Mouse (Mus musculus): ENCODE data around the gene Pdcd2. TPM values are rescaled to one million over a fixed set of nuclear protein-coding genes. Genes with fewer than 3 reads are reported as not detected.
"Not testable (repeated sequence)": the region's sequence is repeated elsewhere in the genome, so short reads cannot be mapped to it uniquely, and the experiment has no call there.

The Pdcd2 gene
- polyA plus RNA-seq (2015; fragmentation: Nextera tagmentation; extraction: Ambion mirVana): 31.9 and 35.4 TPM in 2 replicates

DNA sequence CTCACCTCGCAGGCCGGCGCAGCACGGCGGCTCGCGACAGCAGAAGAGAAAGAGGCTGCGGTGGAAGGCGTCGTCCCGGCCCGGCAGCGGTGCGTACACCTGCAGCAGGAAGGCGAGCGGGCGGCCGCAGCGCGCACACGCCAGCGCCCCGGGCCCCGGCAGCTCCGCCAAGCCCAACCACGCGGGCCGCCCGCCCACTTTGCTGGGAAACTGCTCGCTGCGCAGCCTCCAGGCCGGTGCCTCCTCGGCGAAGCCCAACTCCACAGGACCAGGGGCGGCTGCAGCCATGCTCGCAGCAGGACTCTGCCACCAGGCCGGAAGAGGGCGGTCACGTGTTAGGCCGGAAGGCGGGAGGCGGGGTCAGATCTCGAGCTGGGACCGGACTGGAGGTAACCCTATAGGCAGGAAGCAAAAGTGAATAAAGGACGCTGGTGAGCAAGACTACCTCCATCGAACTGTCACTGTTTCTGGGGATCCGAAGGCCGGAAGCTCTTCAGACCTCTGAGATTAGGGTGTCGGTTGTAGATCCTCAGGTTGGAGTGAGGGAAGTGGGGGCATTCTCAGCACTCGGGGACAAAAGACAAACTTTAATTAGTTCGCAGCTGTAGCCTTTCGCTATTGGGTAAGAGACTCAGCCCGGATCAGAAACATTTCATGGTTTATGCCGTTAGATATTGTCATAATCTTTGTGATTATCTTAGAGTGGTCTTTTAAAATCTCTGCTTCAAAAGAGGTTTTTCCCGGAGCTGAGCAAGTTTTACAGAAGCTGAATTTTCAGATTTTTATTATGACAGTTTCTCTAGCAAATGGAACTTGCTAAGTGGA, at the start of gene Pdcd2:
Gene Pdcd2 (minus strand): TSS at position 316 of the 825 bp plus-strand sequence.
- H3K36me3 ChIP-seq: peaks cover 29% of the 10 kb centered on the region
- peak within 1 kb of the TSS; percentile 89 for H3K4me3 ChIP-seq (replicated peaks)
- peak; percentile 95 for DNase-seq
- WGBS (ENCODE audit: insufficient replicate concordance): under 1% methylated on average over 55 of the region's 55 CpGs
- H3K27ac ChIP-seq: peak within 1 kb of the TSS; percentile 87
- no peaks in the 10 kb centered on the region for H3K9me3 ChIP-seq (replicated peaks)
- H3K4me2 ChIP-seq: peak within 1 kb of the TSS; percentile 94
- H3K27me3 ChIP-seq: no peaks in the 10 kb centered on the region
- H3K4me1 ChIP-seq (replicated peaks): peaks cover 29% of the 10 kb centered on the region
- H3K9ac ChIP-seq: peak within 1 kb of the TSS; percentile 90
- ATAC-seq (ENCODE audit: low read depth): peak; percentile 100

DNA sequence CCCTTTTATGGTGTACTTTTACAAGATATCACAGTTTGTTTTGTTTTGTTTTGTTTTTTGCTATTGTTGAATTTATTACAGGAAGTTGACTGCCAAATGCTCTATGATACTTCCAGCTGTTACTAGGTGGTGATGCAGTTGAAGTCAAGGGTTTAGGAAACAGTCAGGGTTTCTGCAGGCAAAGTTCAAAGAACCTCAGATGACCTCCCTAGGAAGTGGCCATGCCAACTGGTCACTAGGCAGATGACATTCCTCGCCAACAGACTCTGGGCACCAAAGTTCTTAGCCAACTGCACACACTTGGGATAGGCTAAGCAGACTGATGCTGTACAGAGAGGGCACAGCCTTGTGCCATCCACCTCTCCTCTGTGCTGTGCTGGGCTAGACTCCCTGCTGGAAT, 48.0 kb upstream of the Pdcd2 start:
- ATAC-seq (ENCODE audit: low read depth): no peak

DNA sequence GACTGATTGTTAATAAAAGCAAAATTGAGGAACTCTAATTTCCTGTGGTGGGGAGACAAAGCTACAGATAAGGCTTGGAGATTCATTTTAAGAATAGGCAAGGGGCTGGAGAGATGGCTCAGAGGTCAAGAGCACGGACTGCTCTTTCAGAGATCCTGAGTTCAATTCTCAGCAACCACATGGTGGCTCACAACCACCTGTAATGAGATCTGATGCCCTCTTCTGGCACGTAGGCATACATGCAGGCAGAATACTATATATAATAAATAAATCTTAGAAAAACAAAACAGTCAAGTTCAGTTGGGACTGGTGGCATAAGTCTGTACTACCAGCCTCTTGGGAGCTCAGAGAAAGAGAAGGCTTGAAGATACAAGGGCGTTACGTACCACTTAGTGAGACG, 39.8 kb upstream of the Pdcd2 start:
- Histone ChIP-seq H3K27ac (no peak overlapping the region), H3K4me3 (replicated peaks) (no peak overlapping the region), H3K9me3 (replicated peaks) (no peaks in the 10 kb centered on the region), H3K4me1 (replicated peaks) (peaks cover 11% of the 10 kb centered on the region), H3K36me3 (no peaks in the 10 kb centered on the region), H3K4me2 (no peak overlapping the region), H3K27me3 (peaks cover 6% of the 10 kb centered on the region; the same call in 1 of the 2 replicates), H3K9ac (no peak overlapping the region)
- DNase-seq: no peak
- no peak for ATAC-seq (ENCODE audit: low read depth)
- WGBS (ENCODE audit: insufficient replicate concordance): 58% methylated on average over 5 of the region's 5 CpGs

More for the DNA sequence above, 48.0 kb upstream of the Pdcd2 start:
- no peaks in the 10 kb centered on the region for H3K4me1 ChIP-seq (replicated peaks)
- H3K27me3 ChIP-seq: peaks cover 35% of the 10 kb centered on the region
- H3K4me2 ChIP-seq: no peak overlapping the region
- no peak overlapping the region for H3K27ac ChIP-seq
- no peaks in the 10 kb centered on the region for H3K36me3 ChIP-seq
- no peak overlapping the region for H3K4me3 ChIP-seq (replicated peaks)
- WGBS (ENCODE audit: insufficient replicate concordance): 39% methylated on average over 1 of the region's 1 CpGs
- no peaks in the 10 kb centered on the region for H3K9me3 ChIP-seq (replicated peaks)
- no peak overlapping the region for H3K9ac ChIP-seq
- no peak for DNase-seq

DNA sequence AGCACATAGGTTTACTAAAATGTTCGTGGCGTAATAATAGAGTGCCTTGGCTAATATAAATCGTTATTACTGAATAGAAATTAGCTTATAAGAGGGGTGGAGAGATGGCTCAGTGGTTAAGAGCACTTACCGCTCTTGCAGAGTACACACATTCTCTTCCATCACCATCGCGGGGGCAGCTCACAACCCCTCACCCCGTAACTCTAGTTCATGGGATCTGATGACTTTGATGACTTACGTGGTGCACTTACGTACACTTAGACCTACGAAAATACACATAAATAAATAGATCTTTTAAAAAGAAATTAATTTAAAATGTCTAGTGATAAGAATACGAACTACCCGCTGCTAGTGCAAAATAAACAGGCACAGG, 37.8 kb upstream of the Pdcd2 start:
- DNase-seq: no peak
- H3K9ac ChIP-seq: no peak overlapping the region

DNA sequence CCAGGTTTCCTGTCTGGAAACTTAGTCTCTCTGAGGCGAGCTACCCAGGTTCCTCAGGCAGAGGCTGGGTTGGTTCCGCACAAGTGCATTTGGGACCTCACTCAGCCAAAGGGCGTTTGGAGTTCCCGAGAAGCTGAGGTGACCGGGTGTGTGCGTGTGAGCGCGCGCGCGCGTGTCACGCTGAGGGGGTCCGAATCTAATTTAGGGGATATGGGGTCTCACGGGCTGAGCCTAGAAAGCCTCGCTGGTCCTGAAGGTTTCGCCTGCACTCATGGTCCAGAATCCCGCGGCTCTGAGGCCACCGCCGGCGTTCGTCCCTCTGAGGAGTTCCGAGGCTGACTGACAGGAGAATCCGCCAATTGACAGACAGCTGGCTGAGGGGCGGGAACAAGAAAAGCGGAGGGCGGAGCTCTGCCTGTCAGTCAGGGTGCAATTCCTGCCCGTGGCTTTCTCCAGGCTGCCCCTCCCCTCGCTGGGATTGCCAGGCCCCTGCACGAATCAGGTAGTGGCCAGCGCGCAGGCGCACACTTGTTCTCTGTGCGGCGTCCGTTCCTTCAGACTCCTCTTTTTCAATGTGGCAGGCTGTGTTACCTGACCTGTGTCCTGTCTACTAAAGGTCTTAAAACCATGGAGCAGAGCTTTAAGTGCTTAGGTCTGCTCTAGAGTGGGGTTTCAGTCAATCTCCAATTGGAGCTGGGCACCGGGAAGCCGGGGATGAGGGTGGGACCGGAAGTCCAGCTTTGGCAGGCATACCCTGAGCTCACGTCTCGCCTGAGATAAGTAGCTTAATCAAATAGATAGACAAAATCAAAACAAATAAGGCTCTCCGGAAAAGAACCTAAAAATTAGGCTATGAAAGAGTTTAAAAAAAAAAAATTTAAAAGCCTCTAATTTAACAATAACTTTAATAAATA, 37.2 kb upstream of the Pdcd2 start, which contains the start of gene Prdm9:
Gene Prdm9 (minus strand): TSS at position 341 of the 914 bp plus-strand sequence.
- ATAC-seq (ENCODE audit: low read depth): peak; percentile 99
- peak within 1 kb of the TSS; percentile 85 for H3K4me2 ChIP-seq
- under 1% methylated on average over 43 of the region's 43 CpGs for WGBS (ENCODE audit: insufficient replicate concordance)
- H3K36me3 ChIP-seq: no peaks in the 10 kb centered on the region
- H3K27me3 ChIP-seq: peaks cover 6% of the 10 kb centered on the region; the same call in 1 of the 2 replicates
- peak within 1 kb of the TSS; percentile 67 for H3K4me3 ChIP-seq (replicated peaks)
- peak within 1 kb of the TSS; percentile 75 for H3K9ac ChIP-seq
- peak; percentile 99 for DNase-seq
- peaks cover 11% of the 10 kb centered on the region for H3K4me1 ChIP-seq (replicated peaks)
- H3K9me3 ChIP-seq (replicated peaks): no peaks in the 10 kb centered on the region
- H3K27ac ChIP-seq: peak within 1 kb of the TSS; percentile 78

More for the DNA sequence above, 37.8 kb upstream of the Pdcd2 start:
- peak overlapping the region; percentile 85 for H3K4me2 ChIP-seq
- peaks cover 11% of the 10 kb centered on the region for H3K4me1 ChIP-seq (replicated peaks)
- H3K4me3 ChIP-seq (replicated peaks): peak overlapping the region; percentile 67
- ATAC-seq (ENCODE audit: low read depth): no peak
- no peak overlapping the region for H3K27ac ChIP-seq
- peaks cover 6% of the 10 kb centered on the region; the same call in 1 of the 2 replicates for H3K27me3 ChIP-seq
- 42% methylated on average over 12 of the region's 12 CpGs for WGBS (ENCODE audit: insufficient replicate concordance)
- no peaks in the 10 kb centered on the region for H3K36me3 ChIP-seq
- no peaks in the 10 kb centered on the region for H3K9me3 ChIP-seq (replicated peaks)

DNA sequence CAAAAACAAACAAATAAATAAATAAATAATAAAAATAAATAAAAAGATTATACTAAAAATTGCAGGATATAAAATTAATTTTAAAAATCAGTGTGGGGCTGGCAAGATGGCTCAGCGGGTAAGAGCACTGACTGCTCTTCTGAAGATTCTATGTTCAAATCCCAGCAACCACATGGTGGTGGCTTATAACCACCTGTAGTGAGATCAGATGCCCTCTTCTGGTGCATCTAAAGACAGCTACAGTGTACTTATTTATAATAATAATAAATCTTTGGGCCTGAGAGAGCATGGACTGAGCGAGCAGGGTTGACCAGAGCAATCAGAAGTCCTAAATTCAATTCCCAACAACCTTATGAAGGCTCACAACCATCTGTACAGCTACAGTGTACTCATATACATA, 32.8 kb upstream of the Pdcd2 start:
- WGBS (ENCODE audit: insufficient replicate concordance): 70% methylated on average over 2 of the region's 2 CpGs
- Histone ChIP-seq H3K4me2 (no peak overlapping the region), H3K9me3 (replicated peaks) (no peaks in the 10 kb centered on the region), H3K36me3 (no peaks in the 10 kb centered on the region), H3K4me1 (replicated peaks) (peaks cover 10% of the 10 kb centered on the region), H3K27me3 (peaks cover 6% of the 10 kb centered on the region; the same call in 1 of the 2 replicates), H3K27ac (no peak overlapping the region), H3K9ac (no peak overlapping the region), H3K4me3 (replicated peaks) (no peak overlapping the region)
- DNase-seq (no peak), ATAC-seq (ENCODE audit: low read depth) (no peak)

DNA sequence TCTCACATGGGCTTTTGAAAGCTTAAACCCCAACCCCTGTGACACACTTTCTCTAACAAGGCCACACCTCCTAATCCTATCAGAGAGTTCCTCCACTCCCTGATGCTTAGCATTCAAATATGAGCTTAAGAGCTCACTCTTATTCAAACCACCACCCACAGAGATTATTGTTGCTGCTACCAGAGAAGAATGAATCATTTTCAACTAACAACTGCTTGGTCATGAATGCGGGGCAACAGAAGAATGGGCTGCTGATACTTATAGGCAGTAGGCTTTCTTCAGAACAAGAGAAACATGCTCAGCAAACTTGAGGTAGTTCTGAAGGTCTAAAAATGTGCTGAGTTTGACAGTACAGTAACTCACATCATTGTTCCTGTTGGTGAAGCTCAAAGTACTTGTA, 22.6 kb upstream of the Pdcd2 start:
- DNase-seq: no peak
- WGBS (ENCODE audit: insufficient replicate concordance): 48% methylated on average over 1 of the region's 1 CpGs
- Histone ChIP-seq H3K36me3 (no peaks in the 10 kb centered on the region), H3K27me3 (no peaks in the 10 kb centered on the region), H3K9ac (no peak overlapping the region), H3K4me3 (replicated peaks) (no peak overlapping the region), H3K9me3 (replicated peaks) (no peaks in the 10 kb centered on the region), H3K4me1 (replicated peaks) (no peaks in the 10 kb centered on the region), H3K4me2 (no peak overlapping the region), H3K27ac (no peak overlapping the region)
- no peak for ATAC-seq (ENCODE audit: low read depth)

DNA sequence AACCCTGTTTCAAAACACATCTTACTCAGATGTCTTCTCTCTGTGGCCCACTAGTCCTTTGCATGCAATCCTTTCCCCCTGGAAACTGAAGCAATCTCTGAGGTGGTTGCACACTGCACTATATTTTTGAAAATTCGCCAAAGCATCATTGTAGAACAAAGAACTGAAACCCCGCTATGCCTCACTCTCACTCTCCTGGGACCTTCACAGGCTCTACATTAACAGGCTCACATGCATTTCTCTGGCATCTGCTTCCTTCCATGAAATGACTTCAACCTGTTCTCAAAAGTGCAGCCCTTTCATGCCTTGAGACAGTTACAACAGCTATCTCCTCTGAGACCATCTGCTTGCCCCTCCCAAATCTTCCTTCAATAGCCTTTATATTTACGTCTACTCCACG, 19.3 kb upstream of the Pdcd2 start:
- H3K36me3 ChIP-seq: no peaks in the 10 kb centered on the region
- ATAC-seq (ENCODE audit: low read depth) (no peak), DNase-seq (no peak)
- no peak overlapping the region for H3K4me3 ChIP-seq (replicated peaks)
- H3K9me3 ChIP-seq (replicated peaks): no peaks in the 10 kb centered on the region
- WGBS (ENCODE audit: insufficient replicate concordance): 49% methylated on average over 4 of the region's 4 CpGs
- H3K4me2 ChIP-seq: no peak overlapping the region
- H3K27me3 ChIP-seq: no peaks in the 10 kb centered on the region
- no peak overlapping the region for H3K27ac ChIP-seq
- no peaks in the 10 kb centered on the region for H3K4me1 ChIP-seq (replicated peaks)
- no peak overlapping the region for H3K9ac ChIP-seq

DNA sequence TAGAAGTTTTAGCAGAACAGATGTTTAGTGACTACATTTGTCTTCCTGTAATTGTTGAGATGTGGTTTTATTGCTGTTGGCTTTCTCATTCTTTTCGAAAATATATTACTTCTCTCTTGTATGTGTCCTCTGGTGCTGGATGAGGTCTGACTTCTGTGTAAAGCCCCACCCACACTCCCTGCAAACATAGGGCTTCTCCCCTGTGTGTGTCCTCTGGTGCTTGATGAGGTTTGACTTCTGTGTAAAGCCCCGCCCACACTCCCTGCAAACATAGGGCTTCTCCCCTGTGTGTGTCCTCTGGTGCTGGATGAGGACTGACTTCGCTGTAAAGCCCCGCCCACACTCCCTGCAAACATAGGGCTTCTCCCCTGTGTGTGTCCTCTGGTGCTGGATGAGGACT, 16.8 kb upstream of the Pdcd2 start:
- not testable (repeated sequence) for H3K27ac ChIP-seq; ATAC-seq (ENCODE audit: low read depth); H3K9me3 ChIP-seq (replicated peaks); H3K9ac ChIP-seq; H3K4me1 ChIP-seq (replicated peaks); H3K4me2 ChIP-seq; DNase-seq; H3K27me3 ChIP-seq; H3K36me3 ChIP-seq; H3K4me3 ChIP-seq (replicated peaks)
- 49% methylated on average over 4 of the region's 4 CpGs for WGBS (ENCODE audit: insufficient replicate concordance)

DNA sequence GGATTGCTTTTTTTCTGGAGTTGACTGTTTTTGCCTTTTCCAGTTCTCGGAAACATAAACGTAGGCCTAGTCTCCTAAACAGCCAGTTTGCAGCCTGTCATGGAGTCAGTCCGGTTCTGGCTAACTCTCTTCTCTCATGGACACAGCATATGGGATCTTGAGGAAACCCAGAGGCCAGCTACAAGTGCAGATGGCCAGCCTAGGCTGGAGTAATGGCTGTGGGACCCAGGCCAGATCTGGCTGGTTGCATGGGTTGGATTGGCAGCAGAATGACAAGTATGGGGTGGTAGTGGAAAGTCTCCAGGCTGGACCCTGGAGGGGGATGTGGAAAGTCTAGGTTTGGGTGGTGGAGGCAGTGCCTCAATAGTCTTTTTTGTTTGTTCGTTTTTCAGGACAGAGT, 13.2 kb upstream of the Pdcd2 start:
- Histone ChIP-seq H3K27me3 (peaks cover 26% of the 10 kb centered on the region), H3K4me3 (replicated peaks) (no peak overlapping the region), H3K27ac (no peak overlapping the region), H3K9ac (no peak overlapping the region), H3K4me2 (no peak overlapping the region), H3K36me3 (no peaks in the 10 kb centered on the region), H3K4me1 (replicated peaks) (0 out of 2 replicates have a peak, but pooled peaks cover 8% of the 10 kb centered on the region), H3K9me3 (replicated peaks) (no peaks in the 10 kb centered on the region)
- ATAC-seq (ENCODE audit: low read depth): no peak
- no peak for DNase-seq
- WGBS (ENCODE audit: insufficient replicate concordance): 55% methylated on average over 4 of the region's 4 CpGs

DNA sequence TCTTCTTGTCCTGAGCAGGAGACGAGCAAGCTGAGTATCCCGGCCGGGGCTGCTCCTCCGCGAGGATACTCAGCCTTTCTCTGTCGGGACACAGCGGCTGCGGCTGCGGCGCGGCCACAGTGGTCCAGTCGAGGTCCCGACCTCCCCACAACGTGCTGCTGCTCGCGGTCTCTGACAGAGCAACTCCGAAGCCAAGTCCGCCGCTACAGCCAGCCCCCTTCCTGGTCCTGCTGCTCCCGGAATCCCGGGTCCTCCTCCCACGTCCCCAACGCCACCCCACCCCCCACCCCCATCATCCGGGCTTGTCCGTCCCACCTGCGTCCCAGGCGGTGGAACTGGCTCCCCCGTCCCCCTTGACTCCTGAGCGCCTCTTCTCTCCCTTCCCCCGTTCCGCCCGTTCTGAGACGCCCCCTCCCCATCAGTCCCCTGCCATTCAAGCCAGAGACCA, 9.4 kb upstream of the Pdcd2 start:
- no peak overlapping the region for H3K27ac ChIP-seq
- H3K4me2 ChIP-seq: peak overlapping the region; percentile 59
- no peak overlapping the region for H3K9ac ChIP-seq
- H3K4me1 ChIP-seq (replicated peaks): 0 out of 2 replicates have a peak, but pooled peaks cover 8% of the 10 kb centered on the region
- peak overlapping the region; percentile 41 for H3K4me3 ChIP-seq (replicated peaks)
- no peak for ATAC-seq (ENCODE audit: low read depth)
- H3K36me3 ChIP-seq: no peaks in the 10 kb centered on the region
- no peak for DNase-seq
- WGBS (ENCODE audit: insufficient replicate concordance): 1% methylated on average over 33 of the region's 33 CpGs
- H3K9me3 ChIP-seq (replicated peaks): no peaks in the 10 kb centered on the region
- peaks cover 40% of the 10 kb centered on the region for H3K27me3 ChIP-seq

Measured in liver, embryonic 13.5 days (tissue).